Mouse (Mus musculus): ENCODE results near the gene Wbp1l.

Gene Wbp1l

DNA sequence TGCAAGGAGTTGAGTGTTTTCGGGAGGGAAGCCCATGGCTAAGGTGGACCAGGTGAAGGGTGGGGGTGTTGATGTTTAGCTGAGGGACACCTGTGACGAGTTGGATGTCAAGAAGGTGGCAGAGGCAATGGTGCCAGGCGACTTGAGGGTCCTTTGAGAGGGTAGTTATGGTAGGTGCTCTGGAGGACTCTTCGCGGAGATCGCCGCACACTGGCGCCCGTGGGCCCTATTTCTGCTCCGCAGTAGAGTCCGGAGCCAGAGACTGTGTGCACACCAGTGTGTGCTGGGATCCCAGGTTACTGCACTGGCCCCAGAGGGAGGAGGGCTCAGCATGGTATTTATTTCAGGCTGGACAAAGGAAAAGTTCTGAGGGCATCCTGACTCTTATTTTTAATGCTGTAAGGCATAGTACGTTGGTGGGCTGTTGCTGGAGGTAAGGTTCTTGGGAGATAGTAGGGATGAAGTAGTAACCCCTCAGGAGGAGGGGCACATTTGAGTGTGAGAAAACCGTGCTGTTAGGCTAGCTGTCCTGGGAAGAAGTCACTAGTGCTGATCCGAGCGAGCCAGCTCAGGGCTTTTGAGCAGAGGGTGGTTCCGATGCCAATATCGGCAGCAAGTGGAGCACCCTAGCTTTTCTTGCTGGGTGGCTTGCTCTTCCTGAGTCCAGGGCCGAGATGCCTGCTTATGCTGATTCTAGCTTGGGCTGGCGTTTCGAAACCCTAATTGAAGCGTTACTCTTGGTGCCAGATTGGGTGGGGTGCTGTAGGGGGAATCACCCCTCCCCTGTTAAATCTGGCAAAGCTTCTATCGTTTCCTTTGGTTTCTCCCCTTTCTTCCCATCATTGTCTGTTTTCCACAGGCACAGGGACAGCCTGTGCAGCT lies 732 bp downstream of the Wbp1l start:
- no peak for DNase-seq (ENCODE audit: low spot score)

GRCm38 (mm10) chr19:46600371-46600770 lies 1.5 kb downstream of the Wbp1l start:
- DNase-seq (ENCODE audit: low spot score), result no peak

DNA sequence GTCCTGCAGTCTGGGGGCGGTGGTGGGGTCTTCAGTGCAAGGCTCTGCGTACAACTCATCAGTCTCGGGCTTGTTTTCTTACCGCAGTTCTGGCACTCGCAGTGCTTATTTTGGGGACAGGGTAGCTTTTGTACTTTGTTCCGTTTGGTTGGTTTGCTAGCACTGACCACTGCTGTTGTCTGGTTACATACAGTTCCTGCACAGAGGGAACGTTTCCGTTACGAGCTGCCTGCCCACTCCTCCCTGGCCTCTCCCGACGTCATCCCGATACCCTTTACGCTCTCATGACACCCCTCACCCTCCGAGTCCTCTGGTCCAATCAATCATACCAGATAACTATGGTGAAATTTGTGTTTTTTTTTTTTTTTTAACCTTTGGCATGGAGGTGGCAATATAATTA lies 2.6 kb downstream of the Wbp1l start:
- no peak for DNase-seq (ENCODE audit: low spot score)

DNA sequence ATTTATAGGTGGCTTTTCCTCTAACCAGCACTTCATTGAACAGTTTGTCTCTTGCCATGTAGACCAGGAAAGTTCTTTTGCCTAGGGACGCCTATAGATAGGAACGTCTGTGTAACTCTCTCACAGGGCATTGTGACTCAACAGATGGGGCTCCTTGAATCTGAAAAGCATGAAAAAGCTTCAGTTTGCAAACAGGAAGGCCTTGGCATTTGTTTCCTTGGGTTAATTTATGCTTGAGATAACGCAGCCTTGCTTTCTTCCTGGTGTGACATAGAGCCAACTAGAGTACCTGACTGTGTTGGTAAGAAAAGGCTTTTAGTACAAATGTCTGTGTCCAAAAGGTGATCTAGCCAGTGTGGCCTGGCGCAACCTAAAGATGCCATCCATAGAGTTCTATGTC lies 3.5 kb downstream of the Wbp1l start:
- no peak for DNase-seq (ENCODE audit: low spot score)

DNA sequence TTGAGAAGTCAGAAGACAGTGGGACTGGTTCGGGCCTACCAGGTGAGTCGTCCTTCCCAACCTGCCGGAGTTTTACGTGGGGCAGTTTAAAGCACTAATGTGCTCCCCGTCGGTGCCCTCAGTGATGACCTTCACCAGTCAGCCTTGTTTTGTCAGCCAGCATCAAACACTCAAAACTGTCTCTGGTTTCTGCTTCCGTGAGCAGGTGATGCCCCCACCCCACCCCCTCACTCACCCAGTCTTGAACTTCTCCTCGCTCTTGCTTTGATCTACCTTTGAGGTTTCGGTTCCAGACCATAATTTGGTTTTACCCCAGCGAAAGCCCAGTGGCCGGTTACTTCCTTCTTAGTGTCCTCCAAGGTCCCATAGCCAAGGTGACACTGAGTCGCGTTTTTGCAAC lies 7.8 kb downstream of the Wbp1l start:
- no peak for DNase-seq (ENCODE audit: low spot score)

GRCm38 (mm10) chr19:46607424-46607823 lies 8.5 kb downstream of the Wbp1l start:
- no peak for DNase-seq (ENCODE audit: low spot score)

DNA sequence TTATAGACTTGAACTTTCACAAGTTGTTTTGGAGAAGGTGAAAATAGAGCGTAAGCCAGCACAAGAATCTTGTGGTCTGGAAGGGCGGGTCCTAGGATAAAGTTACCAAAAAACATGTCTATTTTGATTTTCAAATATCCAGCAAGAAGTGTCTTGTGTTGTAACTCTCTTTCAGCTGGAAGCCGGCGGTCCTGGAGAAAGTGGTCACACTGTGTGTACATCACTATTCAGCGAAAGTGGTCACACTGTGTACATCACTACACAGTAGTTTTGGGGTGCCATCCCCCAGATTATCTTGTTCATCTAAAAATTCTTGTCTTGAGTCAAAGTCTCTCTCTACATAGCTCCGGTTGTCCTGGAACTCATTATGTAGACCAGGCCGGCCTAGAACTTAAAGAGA lies 9.3 kb downstream of the Wbp1l start:
- DNase-seq (ENCODE audit: low spot score), result no peak

DNA sequence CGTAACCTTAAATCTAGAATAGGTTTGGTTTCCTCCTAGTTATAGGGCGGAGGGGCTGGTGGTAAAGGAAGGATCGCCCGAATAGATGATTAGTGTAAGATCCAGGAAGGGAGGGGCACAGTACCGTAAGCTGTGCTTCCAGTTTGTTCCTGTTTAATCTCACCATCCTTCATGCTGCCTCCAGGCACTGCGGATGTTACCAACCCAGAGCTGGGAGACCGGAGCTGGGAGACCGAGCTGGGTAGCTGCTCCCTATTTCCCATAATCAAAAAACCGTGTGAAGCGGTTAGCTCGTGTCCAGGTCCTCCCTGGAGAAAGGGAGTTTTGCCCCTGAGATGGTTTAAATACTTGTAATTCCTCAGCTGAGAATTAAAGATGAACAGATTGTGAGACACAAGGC lies 17.5 kb downstream of the Wbp1l start:
- DNase-seq (ENCODE audit: low spot score), result no peak

DNA sequence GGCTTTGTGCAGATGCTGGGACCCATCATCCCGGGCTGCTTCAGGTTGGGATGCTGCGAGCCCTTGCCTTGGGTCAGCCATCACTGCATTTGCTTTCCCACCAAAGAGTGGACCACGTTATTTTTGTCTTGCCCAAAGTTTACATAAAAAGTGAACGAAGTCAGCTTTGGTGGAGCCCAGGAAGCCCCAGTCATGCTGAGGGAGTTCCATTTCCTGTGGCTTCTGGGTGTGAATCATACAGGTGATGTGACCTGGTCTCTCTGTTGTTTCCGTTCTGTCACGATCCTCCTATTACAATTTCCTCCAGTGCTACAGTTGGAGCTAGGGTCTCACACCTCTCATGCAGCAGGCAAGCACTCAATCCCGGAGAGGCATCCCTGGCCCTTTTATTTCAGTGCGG lies 18.5 kb downstream of the Wbp1l start:
- DNase-seq (ENCODE audit: low spot score), result no peak

GRCm38 (mm10) chr19:46618322-46618721 lies 19.4 kb downstream of the Wbp1l start:
- no peak for DNase-seq (ENCODE audit: low spot score)

GRCm38 (mm10) chr19:46619001-46619400 lies 20.1 kb downstream of the Wbp1l start:
- no peak for DNase-seq (ENCODE audit: low spot score)

DNA sequence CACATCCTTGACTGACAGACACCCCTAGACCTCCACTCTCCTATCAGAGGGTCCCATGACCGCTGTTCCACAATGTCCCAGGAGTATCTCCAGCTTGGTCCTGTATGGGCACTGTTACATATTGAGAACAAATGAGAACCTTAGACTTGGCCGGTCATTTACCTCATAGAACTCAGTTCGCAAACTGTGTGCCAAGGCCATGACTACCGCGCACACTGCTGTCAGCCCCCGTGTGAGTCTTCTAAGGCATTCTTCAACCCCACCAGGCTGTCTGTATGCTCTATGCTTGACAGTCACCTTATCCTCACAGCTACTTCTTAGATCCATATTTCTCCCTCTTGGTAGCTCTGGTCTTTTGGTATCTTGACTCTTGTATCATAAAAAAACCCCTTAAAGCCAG lies 20.6 kb downstream of the Wbp1l start:
- no peak for DNase-seq (ENCODE audit: low spot score)

DNA sequence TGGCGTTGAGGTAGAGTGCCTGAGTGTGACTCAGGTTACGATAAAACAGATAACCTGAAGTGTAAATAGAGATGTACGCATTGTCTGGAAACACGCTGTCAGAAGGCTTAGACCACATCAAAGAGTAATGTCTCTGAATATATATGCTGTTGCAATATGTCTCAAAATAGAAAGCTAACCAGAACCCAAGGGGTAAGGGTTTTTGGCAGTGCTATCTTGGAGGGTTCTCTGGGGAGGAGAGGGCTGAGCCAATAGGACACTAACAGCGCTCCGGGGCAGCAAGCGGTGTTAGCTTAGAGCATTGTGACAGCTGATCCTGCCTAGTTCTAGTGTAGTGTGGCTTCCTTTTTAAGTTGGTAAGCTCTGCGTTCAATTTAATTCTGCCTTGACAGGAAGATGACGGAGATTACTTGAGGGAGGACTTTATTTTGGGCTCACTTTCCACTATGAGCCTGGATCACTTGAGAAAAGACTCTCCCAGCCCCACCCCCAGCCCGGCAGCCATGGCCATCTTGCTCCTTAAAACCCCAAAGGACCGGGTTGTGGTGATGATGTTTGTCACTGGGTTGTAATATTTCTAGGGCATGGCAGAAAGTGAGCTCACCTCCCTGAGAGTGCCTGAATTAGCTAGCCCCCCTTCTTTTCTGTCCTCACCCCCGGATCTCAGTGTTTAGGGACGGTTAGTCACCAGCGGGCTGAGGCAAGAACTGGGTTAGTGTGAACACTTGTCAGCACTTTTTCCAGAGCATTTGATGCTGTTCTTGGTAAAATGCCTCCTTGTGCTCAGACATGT lies 21.3 kb downstream of the Wbp1l start:
- no peak for DNase-seq (ENCODE audit: low spot score)

- DNase-seq (ENCODE audit: low spot score), result no peak
Observed at GRCm38 (mm10) chr19:46621236-46622183, 22.6 kb downstream of the Wbp1l start.

DNA sequence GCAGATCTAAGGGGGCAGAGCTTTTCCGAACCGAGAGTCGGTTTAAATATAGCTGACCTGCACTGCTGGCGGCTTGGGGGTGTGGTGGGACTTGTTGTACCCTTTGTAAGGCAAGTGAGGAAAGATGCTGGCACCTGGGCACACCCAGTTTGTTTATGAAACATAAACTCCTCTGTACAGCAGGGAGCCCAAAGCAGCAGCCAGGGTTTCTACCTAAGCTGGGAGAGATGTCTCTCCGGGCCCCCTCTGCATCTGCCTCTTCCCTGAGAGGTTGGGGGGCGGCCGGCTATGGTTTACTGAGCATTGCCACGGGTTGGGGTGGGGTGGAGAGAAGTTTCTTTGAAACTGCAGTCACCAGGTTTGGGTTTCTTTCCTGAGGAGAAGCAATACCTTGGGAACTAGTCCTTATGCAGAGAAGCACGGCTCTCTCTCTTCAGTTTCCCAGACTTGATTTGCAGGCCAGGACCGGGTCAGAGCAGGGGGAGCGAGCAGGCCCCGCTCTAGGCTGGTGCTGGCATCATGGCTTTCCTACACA lies 23.8 kb downstream of the Wbp1l start:
- DNase-seq (ENCODE audit: low spot score), result no peak

GRCm38 (mm10) chr19:46623194-46623667 lies 24.3 kb downstream of the Wbp1l start:
- DNase-seq (ENCODE audit: low spot score), result no peak

DNA sequence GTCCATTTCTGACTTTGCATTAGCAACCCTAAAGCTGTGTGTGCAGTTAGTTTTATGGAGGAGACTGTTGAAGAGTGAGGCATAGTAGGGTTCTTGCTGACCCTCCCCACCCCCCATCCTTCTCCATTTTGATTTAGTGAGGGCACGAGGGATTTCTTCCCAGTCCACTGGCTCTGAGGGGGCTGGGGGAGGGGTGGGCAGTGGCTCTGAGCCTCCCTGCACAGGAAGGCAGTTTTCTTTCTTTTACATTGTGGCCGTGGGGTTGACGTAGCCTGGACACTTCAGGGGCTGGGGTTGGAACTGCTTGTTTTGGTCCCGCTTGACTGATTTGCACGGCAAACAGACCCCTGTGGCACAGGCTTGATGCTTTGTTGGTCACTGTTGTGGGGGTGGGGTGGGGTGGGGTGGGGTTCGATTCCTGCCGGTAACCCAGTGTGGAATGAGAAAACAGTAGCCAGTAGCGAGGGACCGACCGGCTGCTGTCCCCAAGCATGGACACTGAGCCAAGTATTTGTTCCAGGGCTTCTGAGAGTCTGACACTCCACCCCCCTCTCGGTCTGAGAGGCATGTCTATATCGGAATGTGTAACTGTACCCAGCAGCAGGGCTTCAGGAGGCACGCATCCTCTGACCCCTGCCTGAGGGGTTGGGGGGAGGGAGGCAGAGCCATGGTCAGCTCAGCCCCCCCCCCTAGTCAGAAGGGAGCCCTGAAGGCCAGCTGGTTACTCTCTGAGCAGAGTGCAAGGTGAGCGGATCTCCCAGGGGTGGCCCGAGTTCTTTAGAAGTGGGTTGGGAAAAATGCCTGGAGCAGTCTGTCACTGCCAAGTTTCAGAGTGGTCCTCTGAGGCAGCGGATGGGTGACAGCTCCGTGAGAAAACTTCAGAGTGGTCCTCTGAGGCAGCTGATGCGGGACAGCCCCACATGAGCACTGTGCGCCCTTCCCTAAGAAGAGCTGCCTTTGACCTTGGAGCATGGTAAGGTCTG lies 25.2 kb downstream of the Wbp1l start:
- DNase-seq (ENCODE audit: low spot score), result no peak

- DNase-seq (ENCODE audit: low spot score), result no peak
Observed at GRCm38 (mm10) chr19:46625015-46625414, 26.1 kb downstream of the Wbp1l start.

DNA sequence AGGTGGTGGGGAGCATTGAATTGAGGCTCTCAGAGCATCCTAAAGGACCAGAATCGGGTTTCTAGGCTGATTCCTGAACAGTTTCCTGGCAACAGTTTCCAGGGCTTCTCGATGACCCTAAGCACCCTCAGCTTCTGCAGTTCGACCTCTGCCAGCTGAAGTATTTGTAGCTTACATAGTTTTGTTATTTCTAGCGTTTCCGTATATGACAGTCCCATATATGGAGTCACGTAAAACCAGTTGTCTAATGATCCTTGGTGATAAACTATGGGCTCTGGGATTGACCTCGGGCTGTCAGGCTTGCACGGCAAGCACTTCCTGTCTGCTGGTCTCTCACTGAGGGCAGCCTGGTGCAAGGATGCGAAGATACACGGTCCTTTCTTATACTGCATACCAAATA lies 26.6 kb downstream of the Wbp1l start:
- no peak for DNase-seq (ENCODE audit: low spot score)

DNA sequence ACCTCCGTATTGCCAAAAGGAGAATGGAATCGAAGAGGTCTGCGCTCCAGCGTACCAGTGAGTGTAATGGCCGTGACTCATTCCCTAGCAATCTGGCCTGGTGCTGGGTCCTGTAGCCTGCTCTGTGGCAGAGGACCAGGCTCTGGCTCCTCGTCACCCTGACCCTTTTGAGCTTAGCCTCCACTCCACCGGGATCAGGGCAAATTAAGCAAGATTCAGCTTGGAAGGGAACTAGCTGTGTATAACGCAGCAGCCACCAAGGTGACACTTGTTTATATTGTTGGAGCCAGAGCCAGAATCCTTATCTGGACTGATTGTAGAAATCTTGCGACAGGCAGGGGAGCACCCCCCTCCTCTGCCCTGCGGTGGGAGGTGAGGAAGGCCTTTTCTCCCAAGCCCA lies 29.5 kb downstream of the Wbp1l start:
- no peak for DNase-seq (ENCODE audit: low spot score)

DNA sequence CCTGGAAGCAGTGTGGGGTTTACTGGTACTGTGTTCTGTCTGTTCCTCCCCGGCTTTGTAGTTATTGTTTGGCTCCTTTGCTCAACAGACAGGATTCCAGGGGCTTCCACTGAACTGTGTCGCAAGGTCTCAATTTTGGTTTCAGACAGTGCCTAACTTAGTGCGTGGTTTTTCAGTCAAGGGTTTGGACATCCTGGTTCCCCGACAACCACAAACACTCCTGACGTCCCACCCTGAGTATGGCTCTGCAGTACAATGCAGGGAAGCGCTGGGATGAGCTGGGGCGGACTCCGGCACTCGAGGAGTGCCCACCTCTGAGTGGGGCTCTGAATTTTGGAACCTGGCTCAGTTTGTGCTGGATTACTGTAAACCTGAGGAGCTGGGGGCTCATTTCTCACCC lies 30.9 kb downstream of the Wbp1l start:
- DNase-seq (ENCODE audit: low spot score), result no peak

Measured in ovary, postnatal 14 days (tissue).